Mouse (Mus musculus): ENCODE measurements around the gene Wdr11.

GRCm38 (mm10) chr7:129568338-129568737 lies 23.3 kb upstream of the Wdr11 start:
- TF ChIP-seq CTCF (IDR thresholded peaks at IDR 0.05; ENCODE audit: low read depth) (no peak), EP300 (IDR thresholded peaks at IDR 0.05; ENCODE audit: low read depth) (no peak)

All from liver, embryonic 14.5 days (tissue).